Mouse (Mus musculus): ENCODE measurements around the gene Ddx47.

DNA sequence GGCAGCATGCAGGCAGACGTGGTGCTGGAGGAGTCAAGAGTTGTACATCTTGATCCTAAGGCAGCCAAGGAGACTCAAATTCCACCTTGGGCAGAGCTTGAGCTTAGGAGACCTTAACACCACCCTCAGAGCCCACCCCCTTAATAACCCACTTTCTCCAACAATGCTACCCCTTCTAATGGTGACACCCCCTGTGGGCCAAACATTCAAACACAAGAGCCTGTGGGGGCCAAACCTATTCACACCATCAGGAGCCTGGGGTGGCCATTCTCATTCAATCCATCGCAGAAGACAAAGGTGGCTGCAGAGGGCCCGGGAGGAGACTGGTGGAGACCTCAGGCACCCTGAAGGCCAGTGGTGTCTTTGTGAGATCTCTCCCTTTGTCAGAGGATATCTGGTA lies 30.5 kb downstream of the Ddx47 start:
- TF ChIP-seq CTCF (IDR thresholded peaks at IDR 0.05; ENCODE audit: borderline replicate concordance, insufficient read depth, low read length): no peak
- no peak for TF ChIP-seq POLR2A (IDR thresholded peaks at IDR 0.05; ENCODE audit: low read depth, low read length)

Data from embryonic fibroblast, embryonic 13.5 days (primary cell).